Mouse (Mus musculus) midbrain, postnatal 0 days (tissue): ENCODE measurements at regions not wholly inside any gene's neighbourhood (a gene's known extent, or its start where the extent isn't known, plus 50 kb on each side); places are given as distances from the start of the nearest gene placed in this dataset.

ENCODE experiments used
- ATAC-seq: fragments of 200-750 bp; cut with Nextera tagmentation; 2 replicates; pipeline ENCODE4 v1.8.0; 2017; ENCODE audit warnings: moderate number of reproducible peaks, mild to moderate bottlenecking, moderate TSS enrichment, moderate library complexity; ENCODE audit not compliant: low FRiP score
- DNase-seq: peaks from one replicate; pipeline ENCODE4 v3.0.0-alpha.2; 2015; ENCODE audit warnings: low spot score
- H3K27ac ChIP-seq: fragments of 300-500 bp; sonication (generic); 2 replicates; pipeline ENCODE4 v1.5.1; 2014; ENCODE audit warnings: low read depth, mild to moderate bottlenecking, low read length, mixed read lengths
- H3K27me3 ChIP-seq: fragments of 300-500 bp; sonication (generic); 2 replicates; pipeline ENCODE4 v1.6.1; 2014; ENCODE audit warnings: low read length, control low read depth, mixed read lengths; ENCODE audit not compliant: insufficient read depth
- H3K36me3 ChIP-seq: fragments of 300-500 bp; sonication (generic); 2 replicates; pipeline ENCODE4 v1.6.1; 2014; ENCODE audit warnings: low read length, control low read depth, mixed read lengths; ENCODE audit not compliant: insufficient read depth
- H3K4me1 ChIP-seq: fragments of 300-500 bp; sonication (generic); 2 replicates; pipeline ENCODE4 v1.6.1; 2014; ENCODE audit warnings: mild to moderate bottlenecking, control low read depth, antibody characterized with exemption, low read length, mixed read lengths; ENCODE audit not compliant: insufficient read depth
- H3K4me2 ChIP-seq: fragments of 300-500 bp; sonication (generic); 2 replicates; pipeline ENCODE4 v1.6.1; 2014; ENCODE audit warnings: low read depth, mild to moderate bottlenecking, low read length, mixed read lengths; ENCODE audit not compliant: poor library complexity, severe bottlenecking
- H3K4me3 ChIP-seq: fragments of 300-500 bp; sonication (generic); 2 replicates; pipeline ENCODE4 v1.5.1; 2014; ENCODE audit warnings: low read depth, mild to moderate bottlenecking, low read length, moderate library complexity
- H3K9ac ChIP-seq: fragments of 300-500 bp; sonication (generic); replicated peaks from 2 replicates; pipeline ENCODE4 v1.6.1; 2014; ENCODE audit warnings: mild to moderate bottlenecking, low read length, moderate library complexity, mixed read lengths; ENCODE audit not compliant: poor library complexity, severe bottlenecking
- H3K9me3 ChIP-seq: fragments of 300-500 bp; sonication (generic); 2 replicates; pipeline ENCODE4 v1.6.1; 2016; ENCODE audit warnings: low read length, control low read depth
- CTCF ChIP-seq: IDR thresholded peaks from 2 replicates; pipeline ENCODE4 v1.5.1; 2016; ENCODE audit warnings: antibody characterized with exemption, mild to moderate bottlenecking
- WGBS: fragments of 180-500 bp; shearing (Covaris S2); extraction: QIAGEN DNeasy Blood & Tissue Kit; methylation state at CpG from one replicate; pipeline ENCODE4 v1.1.7; 2014; 5-methylcytosine and 5-hydroxymethylcytosine counted together

GRCm38 (mm10) chr6:50781271-50781670 is 127.0 kb upstream of the Npvf start:
- Histone ChIP-seq H3K27ac (no peak overlapping the region), H3K9ac (no peak overlapping the region), H3K9me3 (no peaks in the 10 kb centered on the region), H3K36me3 (no peaks in the 10 kb centered on the region), H3K4me2 (no peak overlapping the region), H3K4me1 (peaks cover 5% of the 10 kb centered on the region; the same call in 1 of the 2 replicates), H3K4me3 (no peak overlapping the region), H3K27me3 (no peaks in the 10 kb centered on the region)
- ATAC-seq (no peak), DNase-seq (no peak)
- 86% methylated on average over 10 of the region's 10 CpGs for WGBS
- no peak for TF ChIP-seq CTCF

DNA sequence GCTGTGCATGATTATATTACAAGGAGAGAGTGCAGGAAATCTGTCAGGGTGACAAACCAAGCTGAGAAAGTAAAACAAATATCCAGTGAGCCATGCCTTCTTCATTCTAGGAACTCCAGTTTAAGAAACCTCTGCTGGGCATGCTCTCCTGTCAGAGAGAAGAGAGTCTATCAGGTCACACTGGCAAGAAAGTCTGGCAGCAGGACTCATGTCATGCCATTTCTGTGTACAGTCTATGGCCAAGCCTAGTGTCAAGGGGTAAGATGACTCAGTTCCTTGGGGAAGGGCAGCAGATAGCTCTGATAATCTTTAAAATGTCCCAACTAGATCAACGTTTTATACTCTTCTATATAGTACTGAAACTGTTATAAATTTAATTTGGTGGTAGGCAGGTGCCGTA is 128.0 kb upstream of the Npvf start:
- no peak for TF ChIP-seq CTCF
- DNase-seq: no peak
- H3K4me2 ChIP-seq: no peak overlapping the region
- WGBS: 80% methylated on average over 2 of the region's 2 CpGs
- no peak overlapping the region for H3K4me3 ChIP-seq
- H3K4me1 ChIP-seq: peaks cover 3% of the 10 kb centered on the region; the same call in 1 of the 2 replicates
- no peaks in the 10 kb centered on the region for H3K27me3 ChIP-seq
- no peak for ATAC-seq
- no peaks in the 10 kb centered on the region for H3K9me3 ChIP-seq
- no peaks in the 10 kb centered on the region for H3K36me3 ChIP-seq
- no peak overlapping the region for H3K27ac ChIP-seq
- no peak overlapping the region for H3K9ac ChIP-seq

DNA sequence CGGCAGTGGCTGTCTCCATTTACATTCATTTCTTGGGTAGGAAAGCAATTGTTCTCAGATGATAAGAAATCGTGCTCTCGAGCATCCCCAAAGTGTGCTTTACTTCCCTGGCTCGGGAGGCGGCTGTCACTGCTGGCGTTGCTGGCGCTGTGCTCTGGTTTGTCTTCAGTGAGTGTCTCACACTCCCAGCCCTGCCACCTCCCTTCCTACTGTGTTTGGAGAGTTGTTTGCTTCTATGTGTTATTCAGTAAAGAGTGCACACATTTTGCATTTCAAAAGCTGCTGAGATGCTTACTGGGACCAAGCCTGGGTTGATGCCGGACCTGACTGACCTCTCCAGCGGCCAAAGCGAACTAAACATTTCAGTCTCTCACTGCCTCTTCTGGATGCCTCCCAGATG is 129.3 kb upstream of the Npvf start:
- Histone ChIP-seq H3K9ac (no peak overlapping the region), H3K4me2 (no peak overlapping the region), H3K36me3 (no peaks in the 10 kb centered on the region), H3K27ac (peak overlapping the region; percentile 49), H3K4me1 (no peaks in the 10 kb centered on the region; the same call in 1 of the 2 replicates), H3K27me3 (no peaks in the 10 kb centered on the region), H3K9me3 (no peaks in the 10 kb centered on the region), H3K4me3 (no peak overlapping the region)
- DNase-seq: peak; percentile 75
- no peak for TF ChIP-seq CTCF
- 41% methylated on average over 10 of the region's 10 CpGs for WGBS
- ATAC-seq: no peak; the same call in 1 of the 2 replicates

GRCm38 (mm10) chr6:50784381-50784780 is 130.1 kb upstream of the Npvf start:
- no peaks in the 10 kb centered on the region for H3K27me3 ChIP-seq
- no peak overlapping the region for H3K9ac ChIP-seq
- H3K9me3 ChIP-seq: no peaks in the 10 kb centered on the region
- no peak overlapping the region for H3K4me3 ChIP-seq
- H3K27ac ChIP-seq: peak overlapping the region; percentile 34; the same call in 1 of the 2 replicates
- H3K36me3 ChIP-seq: no peaks in the 10 kb centered on the region
- no peaks in the 10 kb centered on the region; the same call in 1 of the 2 replicates for H3K4me1 ChIP-seq
- no peak overlapping the region for H3K4me2 ChIP-seq
- WGBS: 75% methylated on average over 6 of the region's 6 CpGs
- no peak for TF ChIP-seq CTCF
- DNase-seq (no peak), ATAC-seq (no peak; the same call in 1 of the 2 replicates)

- no peak for TF ChIP-seq CTCF
- no peaks in the 10 kb centered on the region; the same call in 1 of the 2 replicates for H3K4me1 ChIP-seq
- H3K9me3 ChIP-seq: no peaks in the 10 kb centered on the region
- ATAC-seq (no peak), DNase-seq (no peak)
- no peak overlapping the region for H3K4me3 ChIP-seq
- WGBS: 92% methylated on average over 8 of the region's 8 CpGs
- no peaks in the 10 kb centered on the region for H3K36me3 ChIP-seq
- no peak overlapping the region for H3K27ac ChIP-seq
- no peak overlapping the region for H3K9ac ChIP-seq
- H3K4me2 ChIP-seq: no peak overlapping the region
- no peaks in the 10 kb centered on the region for H3K27me3 ChIP-seq
Observed at GRCm38 (mm10) chr6:50787666-50788065, 133.4 kb upstream of the Npvf start.

- DNase-seq (no peak), ATAC-seq (no peak)
- TF ChIP-seq CTCF: no peak
- H3K27me3 ChIP-seq: no peaks in the 10 kb centered on the region
- H3K9ac ChIP-seq: no peak overlapping the region
- no peak overlapping the region for H3K4me3 ChIP-seq
- H3K27ac ChIP-seq: no peak overlapping the region
- H3K36me3 ChIP-seq: no peaks in the 10 kb centered on the region
- WGBS: 79% methylated on average over 4 of the region's 4 CpGs
- H3K4me1 ChIP-seq: no peaks in the 10 kb centered on the region
- no peak overlapping the region for H3K4me2 ChIP-seq
- H3K9me3 ChIP-seq: no peaks in the 10 kb centered on the region
Observed at GRCm38 (mm10) chr6:50799963-50800362, 145.7 kb upstream of the Npvf start.
